Mouse (Mus musculus): ENCODE measurements around the gene Slc25a35. TPM values are rescaled to one million over a fixed set of nuclear protein-coding genes. Genes with fewer than 3 reads are reported as not detected.

Gene Slc25a35
- polyA plus RNA-seq, 1 experiment from 2014 or later: 4.3 TPM

GRCm38 (mm10) chr11:68947542-68947993 lies 20.4 kb upstream of the Slc25a35 start:
- DNase-seq (ENCODE audit: low spot score): no peak
- H3K4me3 ChIP-seq (ENCODE audit: low read depth, low read length): no peak overlapping the region
- H3K9me3 ChIP-seq (ENCODE audit: low read length): no peaks in the 10 kb centered on the region
- no peak for TF ChIP-seq CTCF (IDR thresholded peaks at IDR 0.05)
- TF ChIP-seq EP300 (IDR thresholded peaks at IDR 0.05): no peak
- WGBS: 27% methylated on average over 12 of the region's 12 CpGs
- no peak overlapping the region for H3K27ac ChIP-seq (ENCODE audit: low read length)
- H3K27me3 ChIP-seq (replicated peaks; ENCODE audit: insufficient read depth, low read length): no peaks in the 10 kb centered on the region
- no peak overlapping the region for H3K4me2 ChIP-seq (replicated peaks; ENCODE audit: low read depth, low read length)
- H3K4me1 ChIP-seq (ENCODE audit: insufficient read depth, low read depth, low read length): no peaks in the 10 kb centered on the region
- no peak for ATAC-seq
- no peak overlapping the region for H3K9ac ChIP-seq (replicated peaks; ENCODE audit: low read depth)
- H3K36me3 ChIP-seq (ENCODE audit: insufficient read depth, low read length): no peaks in the 10 kb centered on the region; the same call in 1 of the 2 replicates

GRCm38 (mm10) chr11:68953903-68954302 lies 14.0 kb upstream of the Slc25a35 start:
- H3K36me3 ChIP-seq (ENCODE audit: insufficient read depth, low read length): no peaks in the 10 kb centered on the region; the same call in 1 of the 2 replicates
- peaks cover 4% of the 10 kb centered on the region; the same call in 1 of the 2 replicates for H3K27me3 ChIP-seq (replicated peaks; ENCODE audit: insufficient read depth, low read length)
- TF ChIP-seq EP300 (IDR thresholded peaks at IDR 0.05): no peak
- TF ChIP-seq CTCF (IDR thresholded peaks at IDR 0.05): no peak
- no peak overlapping the region for H3K27ac ChIP-seq (ENCODE audit: low read length)
- H3K4me3 ChIP-seq (ENCODE audit: low read depth, low read length): peak overlapping the region; percentile 31; the same call in 1 of the 2 replicates
- H3K9me3 ChIP-seq (ENCODE audit: low read length): no peaks in the 10 kb centered on the region
- H3K4me1 ChIP-seq (ENCODE audit: insufficient read depth, low read depth, low read length): 0 out of 2 replicates have a peak, but pooled peaks cover 2% of the 10 kb centered on the region
- DNase-seq (ENCODE audit: low spot score) (no peak), ATAC-seq (no peak)
- peak overlapping the region; percentile 55 for H3K4me2 ChIP-seq (replicated peaks; ENCODE audit: low read depth, low read length)
- no peak overlapping the region for H3K9ac ChIP-seq (replicated peaks; ENCODE audit: low read depth)
- WGBS: 10% methylated on average over 13 of the region's 13 CpGs

GRCm38 (mm10) chr11:68954408-68954807 lies 13.5 kb upstream of the Slc25a35 start:
- Histone ChIP-seq H3K4me3 (ENCODE audit: low read depth, low read length) (peak overlapping the region; percentile 31), H3K9ac (replicated peaks; ENCODE audit: low read depth) (no peak overlapping the region), H3K4me1 (ENCODE audit: insufficient read depth, low read depth, low read length) (0 out of 2 replicates have a peak, but pooled peaks cover 2% of the 10 kb centered on the region), H3K36me3 (ENCODE audit: insufficient read depth, low read length) (no peaks in the 10 kb centered on the region), H3K27ac (ENCODE audit: low read length) (no peak overlapping the region), H3K27me3 (replicated peaks; ENCODE audit: insufficient read depth, low read length) (peaks cover 4% of the 10 kb centered on the region; the same call in 1 of the 2 replicates), H3K9me3 (ENCODE audit: low read length) (no peaks in the 10 kb centered on the region), H3K4me2 (replicated peaks; ENCODE audit: low read depth, low read length) (peak overlapping the region; percentile 55)
- WGBS: 5% methylated on average over 17 of the region's 17 CpGs
- DNase-seq (ENCODE audit: low spot score): no peak
- no peak for TF ChIP-seq EP300 (IDR thresholded peaks at IDR 0.05)
- no peak for TF ChIP-seq CTCF (IDR thresholded peaks at IDR 0.05)
- ATAC-seq: no peak

- Histone ChIP-seq H3K36me3 (ENCODE audit: insufficient read depth, low read length) (no peaks in the 10 kb centered on the region), H3K27me3 (replicated peaks; ENCODE audit: insufficient read depth, low read length) (peaks cover 4% of the 10 kb centered on the region; the same call in 1 of the 2 replicates), H3K4me3 (ENCODE audit: low read depth, low read length) (no peak overlapping the region), H3K4me2 (replicated peaks; ENCODE audit: low read depth, low read length) (peak overlapping the region; percentile 55), H3K9me3 (ENCODE audit: low read length) (no peaks in the 10 kb centered on the region), H3K9ac (replicated peaks; ENCODE audit: low read depth) (no peak overlapping the region), H3K27ac (ENCODE audit: low read length) (no peak overlapping the region), H3K4me1 (ENCODE audit: insufficient read depth, low read depth, low read length) (0 out of 2 replicates have a peak, but pooled peaks cover 2% of the 10 kb centered on the region)
- TF ChIP-seq CTCF (IDR thresholded peaks at IDR 0.05) (no peak), EP300 (IDR thresholded peaks at IDR 0.05) (no peak)
- no peak for DNase-seq (ENCODE audit: low spot score)
- WGBS: 53% methylated on average over 5 of the region's 5 CpGs
- no peak for ATAC-seq
Measured at GRCm38 (mm10) chr11:68955473-68955872, 12.5 kb upstream of the Slc25a35 start.

GRCm38 (mm10) chr11:68956107-68956506 lies 11.8 kb upstream of the Slc25a35 start:
- ATAC-seq (peak; percentile 73), DNase-seq (ENCODE audit: low spot score) (peak; percentile 59)
- peaks cover 4% of the 10 kb centered on the region; the same call in 1 of the 2 replicates for H3K27me3 ChIP-seq (replicated peaks; ENCODE audit: insufficient read depth, low read length)

GRCm38 (mm10) chr11:68956697-68957096 lies 11.2 kb upstream of the Slc25a35 start:
- Histone ChIP-seq H3K27ac (ENCODE audit: low read length) (peak overlapping the region; percentile 79), H3K36me3 (ENCODE audit: insufficient read depth, low read length) (no peaks in the 10 kb centered on the region), H3K4me2 (replicated peaks; ENCODE audit: low read depth, low read length) (peak overlapping the region; percentile 55), H3K9ac (replicated peaks; ENCODE audit: low read depth) (0 out of 2 replicates have a peak overlapping the region, but pooled peaks have one; percentile 9), H3K9me3 (ENCODE audit: low read length) (no peaks in the 10 kb centered on the region), H3K4me3 (ENCODE audit: low read depth, low read length) (peak overlapping the region; percentile 33), H3K4me1 (ENCODE audit: insufficient read depth, low read depth, low read length) (0 out of 2 replicates have a peak, but pooled peaks cover 2% of the 10 kb centered on the region), H3K27me3 (replicated peaks; ENCODE audit: insufficient read depth, low read length) (peaks cover 4% of the 10 kb centered on the region; the same call in 1 of the 2 replicates)
- 24% methylated on average over 13 of the region's 13 CpGs for WGBS
- DNase-seq (ENCODE audit: low spot score) (no peak), ATAC-seq (peak; percentile 77)
- no peak for TF ChIP-seq CTCF (IDR thresholded peaks at IDR 0.05)
- TF ChIP-seq EP300 (IDR thresholded peaks at IDR 0.05): no peak

More at GRCm38 (mm10) chr11:68956107-68956506, 11.8 kb upstream of the Slc25a35 start:
- no peaks in the 10 kb centered on the region for H3K9me3 ChIP-seq (ENCODE audit: low read length)
- H3K4me3 ChIP-seq (ENCODE audit: low read depth, low read length): peak overlapping the region; percentile 33
- H3K4me1 ChIP-seq (ENCODE audit: insufficient read depth, low read depth, low read length): 0 out of 2 replicates have a peak, but pooled peaks cover 2% of the 10 kb centered on the region
- no peaks in the 10 kb centered on the region for H3K36me3 ChIP-seq (ENCODE audit: insufficient read depth, low read length)
- H3K27ac ChIP-seq (ENCODE audit: low read length): peak overlapping the region; percentile 79
- H3K9ac ChIP-seq (replicated peaks; ENCODE audit: low read depth): 0 out of 2 replicates have a peak overlapping the region, but pooled peaks have one; percentile 9
- TF ChIP-seq EP300 (IDR thresholded peaks at IDR 0.05) (no peak), CTCF (IDR thresholded peaks at IDR 0.05) (no peak)
- peak overlapping the region; percentile 55 for H3K4me2 ChIP-seq (replicated peaks; ENCODE audit: low read depth, low read length)
- WGBS: 44% methylated on average over 3 of the region's 3 CpGs

All from lung, postnatal 0 days (tissue).